Mouse (Mus musculus) bone marrow, adult 2 months (tissue): ENCODE data around the gene Spata2. TPM values are rescaled to one million over a fixed set of nuclear protein-coding genes. Genes with fewer than 3 reads are reported as not detected.

ENCODE experiments used
- H3K27ac ChIP-seq: fragments of 200-500 bp; 2 replicates; pipeline ENCODE4 v1.5.1; 2012; ENCODE audit warnings: low read depth, mild to moderate bottlenecking, control low read depth, inconsistent platforms, low read length; ENCODE audit not compliant: control insufficient read depth, poor library complexity, insufficient read depth
- H3K4me1 ChIP-seq: fragments of 200-500 bp; 2 replicates; pipeline ENCODE4 v1.6.1; 2011; ENCODE audit warnings: low read length; ENCODE audit not compliant: control insufficient read depth, insufficient read depth
- H3K4me3 ChIP-seq: fragments of 200-500 bp; replicated peaks from 2 replicates; pipeline ENCODE3; 2011; ENCODE audit warnings: mild to moderate bottlenecking, low read depth, low read length, control low read depth; ENCODE audit not compliant: control insufficient read depth
- CTCF ChIP-seq: fragments of 200-500 bp; IDR thresholded peaks from 2 replicates; pipeline ENCODE4 v1.5.1; 2011; ENCODE audit warnings: low read length, control low read depth; ENCODE audit not compliant: control insufficient read depth, insufficient read depth
- POLR2A ChIP-seq: fragments of 200-500 bp; IDR thresholded peaks from 2 replicates; pipeline ENCODE4 v1.6.1; 2011; ENCODE audit warnings: low read depth, mild to moderate bottlenecking, control low read depth, low read length, borderline replicate concordance; ENCODE audit not compliant: control insufficient read depth
- WGBS: fragments of 180-500 bp; shearing (Covaris S2); methylation state at CpG from one replicate; pipeline ENCODE4 v1.1.7; 2018; 5-methylcytosine and 5-hydroxymethylcytosine counted together
- polyA plus RNA-seq: library from polyadenylated mRNA; stranded (reverse); fragments of >200 nt; gene quantifications from 2 replicates; pipeline ENCODE4 v1.2.4, GENCODE M21; 2011; ENCODE audit warnings: low replicate concordance; ENCODE audit not compliant: missing spikeins, insufficient read depth, insufficient read length

Gene Spata2
- polyA plus RNA-seq, 1 experiment: 9.1 TPM

DNA sequence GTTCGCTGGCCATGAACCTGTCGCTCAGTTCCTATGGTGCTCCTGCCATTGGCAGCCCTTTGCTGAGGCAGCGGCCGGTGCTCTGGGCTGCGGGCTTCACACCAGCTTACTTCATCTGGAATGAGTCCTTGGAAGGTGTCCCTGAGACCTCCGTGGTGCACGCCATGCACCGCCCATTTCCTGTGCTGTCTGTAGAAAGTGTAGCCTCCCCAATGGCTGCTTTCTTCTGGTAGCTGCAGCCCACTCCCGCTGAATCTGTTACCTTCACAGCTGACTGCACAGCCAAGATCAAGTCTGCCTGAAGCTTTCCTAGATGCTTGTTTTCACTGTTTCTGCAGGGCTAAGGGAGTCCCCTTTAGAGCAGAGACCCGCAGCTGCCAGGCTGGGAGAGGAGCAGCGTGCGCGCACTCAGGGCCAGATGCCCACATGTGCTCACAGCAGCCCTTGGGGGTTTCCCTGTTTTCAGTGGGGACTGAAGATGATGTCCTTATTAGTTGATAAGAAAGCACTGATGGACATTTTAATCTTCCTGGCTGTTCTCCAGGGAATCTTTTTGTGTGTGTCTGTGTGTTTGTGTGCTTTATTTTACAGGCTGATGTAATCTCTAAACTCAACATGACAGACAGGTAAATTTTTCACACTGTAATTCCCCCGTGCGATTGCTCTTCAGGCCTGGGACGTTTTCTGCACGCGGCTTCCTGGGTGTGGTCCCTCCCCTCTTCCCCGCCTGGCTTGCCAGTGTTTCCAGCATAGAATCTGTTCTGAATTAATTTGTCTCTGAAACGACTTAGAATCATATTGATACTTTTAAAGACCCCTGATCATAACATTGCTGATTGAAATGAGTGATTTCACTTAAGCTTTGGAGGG is 46.5 kb downstream of the Spata2 start:
- Histone ChIP-seq H3K4me1 (peaks cover 2% of the 10 kb centered on the region; the same call in 1 of the 2 replicates), H3K27ac (no peak overlapping the region; the same call in 1 of the 2 replicates)
- 84% methylated on average over 20 of the region's 20 CpGs for WGBS

DNA sequence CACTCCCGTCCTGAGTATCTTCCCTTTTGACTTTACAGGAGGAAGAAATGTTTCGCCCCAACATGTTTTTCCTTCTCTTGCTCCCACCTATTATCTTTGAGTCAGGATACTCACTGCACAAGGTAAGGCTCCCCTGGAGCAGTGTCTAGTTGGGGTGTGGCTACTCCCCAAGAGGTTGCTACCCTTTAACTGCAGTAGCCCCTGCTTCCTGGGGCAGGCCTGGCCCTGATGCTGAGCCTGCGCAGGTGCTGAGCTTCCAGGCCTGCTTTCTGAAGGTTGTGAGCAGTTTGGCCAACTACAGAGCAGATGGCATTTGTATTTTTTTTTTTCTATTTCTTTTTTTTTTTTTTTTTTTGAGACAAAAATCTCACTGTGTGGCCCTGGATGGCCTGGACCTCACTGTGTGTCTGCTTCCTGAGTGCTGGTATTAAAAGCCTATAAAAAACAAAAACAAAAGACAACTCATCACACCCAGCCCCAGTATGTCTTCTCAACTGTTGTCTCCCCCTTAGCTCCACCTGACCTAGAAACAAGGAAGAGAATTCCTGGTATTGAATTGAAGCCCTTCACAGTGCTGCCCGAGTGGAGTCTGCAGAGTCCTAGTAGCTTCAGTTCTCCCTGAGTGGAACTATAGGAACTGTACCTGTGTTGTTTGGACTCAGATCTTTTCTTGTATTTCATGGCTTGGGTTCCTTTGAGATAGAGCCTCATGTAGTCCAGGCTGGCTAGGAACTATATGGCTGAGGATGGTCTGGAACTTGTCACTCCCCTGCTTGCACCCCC is 49.1 kb downstream of the Spata2 start:
- 91% methylated on average over 4 of the region's 4 CpGs for WGBS
- TF ChIP-seq POLR2A (no peak), CTCF (no peak)
- Histone ChIP-seq H3K4me1 (peaks cover 2% of the 10 kb centered on the region; the same call in 1 of the 2 replicates), H3K27ac (no peak overlapping the region), H3K4me3 (no peak overlapping the region)

More for the DNA sequence above, 46.5 kb downstream of the Spata2 start:
- H3K4me3 ChIP-seq: no peak overlapping the region
- no peak for TF ChIP-seq POLR2A
- no peak for TF ChIP-seq CTCF

DNA sequence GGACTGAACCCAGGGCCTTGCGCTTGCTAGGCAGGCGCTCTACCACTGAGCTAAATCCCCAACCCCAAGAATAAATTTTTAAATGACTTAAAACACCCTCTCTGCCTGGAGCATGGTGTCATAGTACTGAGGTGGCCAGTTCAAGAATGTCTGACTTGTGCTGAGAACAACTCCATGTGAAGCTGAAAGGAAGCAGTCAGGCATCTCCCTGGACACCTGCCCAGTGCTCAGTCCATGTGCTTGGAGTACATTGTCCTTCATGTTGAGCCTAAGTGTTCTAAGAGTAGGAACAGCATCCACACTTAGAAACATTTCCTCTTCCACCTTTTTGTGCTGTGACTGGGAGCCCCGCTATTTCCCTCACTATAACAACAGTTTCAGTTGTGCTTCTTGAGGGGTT is 53.3 kb downstream of the Spata2 start:
- TF ChIP-seq POLR2A: no peak
- TF ChIP-seq CTCF: no peak
- no peak overlapping the region for H3K4me3 ChIP-seq
- H3K4me1 ChIP-seq: no peaks in the 10 kb centered on the region
- WGBS: 94% methylated on average over 3 of the region's 3 CpGs
- H3K27ac ChIP-seq: no peak overlapping the region

DNA sequence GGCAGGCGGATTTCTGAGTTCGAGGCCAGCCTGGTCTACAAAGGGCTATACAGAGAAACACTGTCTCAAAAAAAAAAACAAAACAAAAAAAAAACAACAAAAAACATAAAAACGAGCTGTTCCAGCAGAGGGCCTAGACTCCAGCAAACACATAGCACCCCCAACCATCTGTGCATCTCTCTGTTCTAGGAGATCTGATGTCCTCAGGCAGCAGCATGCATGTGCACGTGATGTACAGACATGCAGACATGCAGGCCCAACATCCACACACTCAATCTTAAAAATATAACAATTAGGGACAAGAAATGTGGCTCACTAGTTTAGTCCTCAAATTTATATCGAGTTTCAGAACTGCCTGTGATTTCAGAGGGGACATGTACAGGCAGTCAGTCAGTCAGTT is 56.3 kb downstream of the Spata2 start:
- TF ChIP-seq POLR2A: no peak
- TF ChIP-seq CTCF: no peak
- 82% methylated on average over 5 of the region's 5 CpGs for WGBS

DNA sequence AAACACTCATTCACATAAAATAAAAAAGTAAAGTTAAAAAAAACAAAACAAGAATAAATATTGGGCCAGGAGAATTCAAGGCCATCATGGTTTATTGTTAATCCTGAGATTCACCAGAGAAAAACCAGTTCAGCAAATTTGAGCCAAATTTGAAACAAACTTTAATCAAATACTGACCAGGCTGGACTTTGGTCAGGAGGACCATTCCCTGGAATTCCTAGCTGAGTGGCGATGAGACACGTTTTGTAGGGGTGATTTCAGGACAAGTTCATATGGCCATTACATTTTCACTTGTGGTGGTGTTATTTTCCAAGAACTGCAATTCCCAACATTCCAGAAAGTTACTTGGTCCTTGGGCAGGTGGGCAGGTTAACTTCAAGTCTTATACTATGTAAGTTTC is 57.1 kb downstream of the Spata2 start:
- TF ChIP-seq CTCF (no peak), POLR2A (no peak)
- H3K27ac ChIP-seq: no peak overlapping the region
- peaks cover 1% of the 10 kb centered on the region; the same call in 1 of the 2 replicates for H3K4me1 ChIP-seq
- H3K4me3 ChIP-seq: no peak overlapping the region
- WGBS: 97% methylated on average over 2 of the region's 2 CpGs

More for the DNA sequence above, 56.3 kb downstream of the Spata2 start:
- no peak overlapping the region for H3K4me3 ChIP-seq
- H3K4me1 ChIP-seq: no peaks in the 10 kb centered on the region
- H3K27ac ChIP-seq: no peak overlapping the region

DNA sequence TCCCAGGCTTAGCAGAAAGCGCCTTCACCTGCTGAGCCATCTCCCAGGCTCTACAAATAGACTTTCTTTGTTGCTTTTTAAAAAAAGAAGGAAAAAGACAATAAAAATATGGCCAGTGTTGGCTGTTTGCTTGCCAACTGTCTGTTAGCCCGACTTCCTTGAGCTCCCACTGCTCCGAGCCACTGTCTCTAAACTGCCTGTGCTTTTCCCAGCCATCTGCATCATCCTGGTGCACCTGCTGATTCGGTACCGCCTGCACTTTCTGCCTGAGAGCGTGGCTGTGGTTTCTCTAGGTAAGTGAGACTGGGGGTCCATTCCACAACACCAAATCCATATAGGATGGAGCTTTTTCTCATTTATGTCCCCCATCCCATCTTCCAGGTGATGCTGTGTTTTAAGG is 58.1 kb downstream of the Spata2 start:
- Histone ChIP-seq H3K4me3 (no peak overlapping the region), H3K4me1 (peaks cover 1% of the 10 kb centered on the region; the same call in 1 of the 2 replicates), H3K27ac (no peak overlapping the region)
- WGBS: 93% methylated on average over 6 of the region's 6 CpGs
- TF ChIP-seq CTCF: no peak
- TF ChIP-seq POLR2A: no peak

DNA sequence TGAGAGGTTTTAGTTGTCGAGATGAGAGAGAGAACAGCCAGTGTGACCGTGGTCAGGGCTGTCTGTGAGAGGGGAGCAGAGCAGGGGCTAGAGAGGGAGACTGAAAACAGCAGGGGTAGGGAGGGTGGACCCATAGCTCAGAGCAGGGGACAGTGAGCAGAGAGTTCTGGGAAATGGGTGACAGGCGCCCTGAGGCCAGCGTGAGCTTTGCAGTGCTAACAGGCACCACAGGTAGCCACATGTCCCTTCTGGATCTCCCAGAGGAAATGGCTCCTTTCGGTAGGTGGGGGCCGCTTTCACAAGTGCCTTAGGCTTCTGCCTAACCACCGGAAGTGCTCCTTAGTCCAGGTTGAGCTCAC is 61.3 kb downstream of the Spata2 start:
- peaks cover 1% of the 10 kb centered on the region; the same call in 1 of the 2 replicates for H3K4me1 ChIP-seq
- H3K4me3 ChIP-seq: no peak overlapping the region
- TF ChIP-seq CTCF: no peak
- no peak for TF ChIP-seq POLR2A
- WGBS: 84% methylated on average over 7 of the region's 7 CpGs
- peak overlapping the region; percentile 55; the same call in 1 of the 2 replicates for H3K27ac ChIP-seq

Other genes with a start within 250 kb of the Spata2 start
- gene B4galt5, start 143.7 kb downstream of the Spata2 start, polyA plus RNA-seq: 3.7 and 5.7 TPM in 2 replicates
- 20.2 and 49.4 TPM in 2 replicates for gene Slc9a8, start 71.2 kb downstream of the Spata2 start, polyA plus RNA-seq
- gene Rnf114, start 242 bp downstream of the Spata2 start, polyA plus RNA-seq: 22.4 and 33.5 TPM in 2 replicates
- 1.9 TPM in 1 of 2 replicates, not detected in the other for gene Snai1, start 45.3 kb upstream of the Spata2 start, polyA plus RNA-seq
- gene Ube2v1, start 139.2 kb upstream of the Spata2 start, polyA plus RNA-seq: 73.5 and 124 TPM in 2 replicates
- gene Gm20431, start 168.6 kb upstream of the Spata2 start, polyA plus RNA-seq: not detected in 2 replicates
- gene Cebpb, start 196.0 kb upstream of the Spata2 start, polyA plus RNA-seq: 13.0 and 19.5 TPM in 2 replicates
- gene Tmem189, start 196.9 kb upstream of the Spata2 start, polyA plus RNA-seq: 20.8 and 36.2 TPM in 2 replicates